Mouse (Mus musculus) macrophage (primary cell): ENCODE data around the gene Lrrc73. TPM values are rescaled to one million over a fixed set of nuclear protein-coding genes. Genes with fewer than 3 reads are reported as not detected.

Experiments
- H3K27ac ChIP-seq: fragments of 350-480 bp; formaldehyde crosslinking; 2 replicates; pipeline ENCODE4 v1.9.0; 2021
- H3K36me3 ChIP-seq: fragments of 350-480 bp; formaldehyde crosslinking; 2 replicates; pipeline ENCODE4 v1.9.0; 2021; ENCODE audit errors: inconsistent target
- H3K4me3 ChIP-seq: fragments of 350-480 bp; formaldehyde crosslinking; 2 replicates; pipeline ENCODE4 v1.9.0; 2021; ENCODE audit errors: inconsistent target
- H3K79me2 ChIP-seq: fragments of 350-480 bp; formaldehyde crosslinking; 2 replicates; pipeline ENCODE4 v1.9.0; 2021; ENCODE audit errors: inconsistent target
- WGBS: methylation state at CpG from one replicate; pipeline ENCODE4 v1.1.7; 2026; ENCODE audit warnings: inconsistent platforms; ENCODE audit not compliant: missing documents; 5-methylcytosine and 5-hydroxymethylcytosine counted together
- polyA plus RNA-seq: library from polyadenylated mRNA; stranded (reverse); fragments of 250-400 nt; gene quantifications from 3 replicates; pipeline ENCODE4 v1.2.4, GENCODE M21; 2018; ENCODE audit warnings: inconsistent platforms

The Lrrc73 gene
- polyA plus RNA-seq, 1 experiment from 2014 or later: not detected

- 92% methylated on average over 10 of the region's 10 CpGs for WGBS
- Histone ChIP-seq H3K36me3 (peaks cover 46% of the 10 kb centered on the region), H3K27ac (no peak overlapping the region), H3K79me2 (peaks cover 5% of the 10 kb centered on the region; the same call in 1 of the 2 replicates), H3K4me3 (no peak overlapping the region)
Observed at GRCm38 (mm10) chr17:46268026-46268720, 14.8 kb downstream of the Lrrc73 start.

GRCm38 (mm10) chr17:46269771-46270534, 16.6 kb downstream of the Lrrc73 start:
- no peak overlapping the region for H3K4me3 ChIP-seq
- H3K36me3 ChIP-seq: peaks cover 35% of the 10 kb centered on the region
- WGBS: 95% methylated on average over 19 of the region's 19 CpGs
- H3K27ac ChIP-seq: no peak overlapping the region
- H3K79me2 ChIP-seq: peaks cover 23% of the 10 kb centered on the region; the same call in 1 of the 2 replicates

GRCm38 (mm10) chr17:46272058-46272457, 18.7 kb downstream of the Lrrc73 start:
- peaks cover 23% of the 10 kb centered on the region for H3K36me3 ChIP-seq
- 95% methylated on average over 2 of the region's 2 CpGs for WGBS
- H3K79me2 ChIP-seq: peaks cover 44% of the 10 kb centered on the region; the same call in 1 of the 2 replicates
- H3K27ac ChIP-seq: no peak overlapping the region
- no peak overlapping the region for H3K4me3 ChIP-seq

DNA sequence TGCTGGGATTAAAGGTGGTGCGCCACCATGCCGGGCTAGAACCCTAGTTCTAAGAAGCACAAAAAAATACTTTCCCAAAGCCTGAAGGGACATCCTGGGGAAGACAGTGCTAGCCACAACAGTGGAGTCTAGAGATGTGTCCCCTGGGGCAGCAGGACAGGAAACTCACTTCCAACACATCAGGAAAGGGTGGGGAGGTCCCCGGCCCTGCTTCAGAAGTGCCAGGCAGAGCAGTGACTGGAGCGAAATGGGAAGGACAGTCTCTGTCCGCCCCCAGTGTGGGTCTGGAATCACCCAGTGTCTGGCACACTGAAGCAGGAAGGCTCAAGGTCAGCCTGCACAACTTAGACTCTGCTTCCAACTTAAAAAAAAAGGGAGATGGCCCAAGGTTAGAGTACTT, 19.3 kb downstream of the Lrrc73 start:
- Histone ChIP-seq H3K27ac (no peak overlapping the region), H3K36me3 (peaks cover 23% of the 10 kb centered on the region), H3K79me2 (peaks cover 50% of the 10 kb centered on the region; the same call in 1 of the 2 replicates), H3K4me3 (no peak overlapping the region)
- WGBS: 90% methylated on average over 5 of the region's 5 CpGs

- Histone ChIP-seq H3K27ac (no peak overlapping the region), H3K36me3 (peaks cover 30% of the 10 kb centered on the region), H3K79me2 (peaks cover 61% of the 10 kb centered on the region; the same call in 1 of the 2 replicates), H3K4me3 (no peak overlapping the region)
- WGBS: 91% methylated on average over 1 of the region's 1 CpGs
Observed at GRCm38 (mm10) chr17:46273803-46274236, 20.5 kb downstream of the Lrrc73 start.

GRCm38 (mm10) chr17:46274465-46274864, 21.1 kb downstream of the Lrrc73 start:
- H3K27ac ChIP-seq: no peak overlapping the region
- H3K4me3 ChIP-seq: no peak overlapping the region
- H3K79me2 ChIP-seq: peaks cover 68% of the 10 kb centered on the region; the same call in 1 of the 2 replicates
- peaks cover 34% of the 10 kb centered on the region for H3K36me3 ChIP-seq
- WGBS: 91% methylated on average over 6 of the region's 6 CpGs

DNA sequence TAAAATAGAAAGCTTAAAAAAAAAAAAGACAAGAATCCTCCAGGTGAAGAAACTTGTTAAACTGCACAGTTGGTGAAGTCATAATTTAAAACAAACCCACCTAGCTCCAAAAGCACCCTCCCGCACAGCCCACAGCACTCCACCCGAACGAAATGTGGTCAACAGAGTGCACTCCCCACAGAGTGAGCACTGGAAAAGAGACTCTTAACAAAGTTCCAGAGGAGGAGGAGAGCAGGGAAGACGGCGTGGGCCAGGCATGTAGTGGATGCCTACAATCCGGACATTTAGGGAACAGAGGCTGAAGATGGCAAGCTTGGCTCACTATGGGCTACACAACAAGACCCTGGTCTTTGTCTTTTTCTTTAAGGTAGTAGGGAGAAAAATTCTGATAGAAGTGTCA, 21.7 kb downstream of the Lrrc73 start:
- WGBS: 98% methylated on average over 6 of the region's 6 CpGs
- H3K4me3 ChIP-seq: no peak overlapping the region
- no peak overlapping the region for H3K27ac ChIP-seq
- peaks cover 34% of the 10 kb centered on the region for H3K36me3 ChIP-seq
- H3K79me2 ChIP-seq: peaks cover 74% of the 10 kb centered on the region

DNA sequence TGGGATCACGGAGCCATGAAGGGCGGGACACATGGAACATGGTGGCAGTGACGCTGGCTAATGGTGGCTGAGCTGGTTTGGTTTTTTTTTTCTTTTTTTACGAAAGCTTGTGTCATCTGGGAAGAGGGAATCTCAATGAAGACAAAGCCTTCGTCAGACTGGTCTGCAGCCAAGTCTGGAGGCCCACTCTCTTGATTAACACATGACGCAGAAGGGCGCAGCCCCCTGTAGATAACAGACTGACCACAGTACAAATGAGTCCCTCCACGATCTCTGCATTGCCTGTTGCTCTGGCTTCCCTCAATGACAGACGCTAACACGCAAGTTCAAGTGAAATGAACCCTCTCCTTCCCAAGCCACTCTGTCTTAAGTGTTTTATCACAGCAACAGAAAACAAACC, 22.2 kb downstream of the Lrrc73 start:
- WGBS: 98% methylated on average over 10 of the region's 10 CpGs
- Histone ChIP-seq H3K4me3 (no peak overlapping the region), H3K36me3 (peaks cover 29% of the 10 kb centered on the region), H3K27ac (no peak overlapping the region), H3K79me2 (peaks cover 78% of the 10 kb centered on the region)

GRCm38 (mm10) chr17:46277586-46277985, 24.3 kb downstream of the Lrrc73 start:
- WGBS: 93% methylated on average over 4 of the region's 4 CpGs
- peaks cover 99% of the 10 kb centered on the region for H3K79me2 ChIP-seq
- H3K4me3 ChIP-seq: no peak overlapping the region
- peaks cover 16% of the 10 kb centered on the region; the same call in 1 of the 2 replicates for H3K36me3 ChIP-seq
- no peak overlapping the region for H3K27ac ChIP-seq

DNA sequence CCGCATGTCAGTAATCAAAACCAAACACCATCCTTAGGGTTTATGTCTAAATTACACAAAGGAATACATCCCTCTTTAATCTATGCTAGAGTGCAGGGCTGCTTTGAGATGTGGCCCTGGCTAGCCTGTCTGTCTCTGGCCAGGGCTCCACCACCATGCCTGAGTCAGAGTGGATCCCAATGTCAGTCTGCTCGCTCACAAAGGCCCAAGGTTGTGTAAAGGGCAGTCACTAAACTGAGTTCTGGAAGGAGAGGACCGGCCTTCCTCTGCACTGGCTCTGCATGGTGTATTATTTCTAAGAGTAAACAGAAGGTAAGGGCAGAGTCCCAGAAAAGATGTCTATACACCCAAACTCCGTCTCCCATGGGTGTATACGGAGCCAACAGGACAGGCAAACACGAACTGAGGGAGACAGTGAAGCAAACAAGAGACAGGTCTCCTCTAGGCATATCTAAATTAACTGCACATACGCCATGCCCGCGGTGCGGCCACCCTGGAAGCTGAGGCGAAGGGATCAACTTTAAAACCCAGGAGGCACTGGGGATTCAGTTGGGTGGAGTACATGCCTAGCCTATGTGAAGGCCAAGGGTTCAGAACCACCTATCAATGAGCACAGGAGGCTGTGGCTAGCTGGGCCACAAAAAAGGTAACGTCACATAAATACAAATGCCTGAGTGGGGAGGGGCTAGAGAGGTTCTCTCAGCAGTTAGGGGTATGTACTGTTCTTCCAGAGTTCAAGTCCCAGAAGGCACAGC, 24.9 kb downstream of the Lrrc73 start:
- H3K27ac ChIP-seq: no peak overlapping the region
- H3K4me3 ChIP-seq: no peak overlapping the region
- peaks cover 16% of the 10 kb centered on the region; the same call in 1 of the 2 replicates for H3K36me3 ChIP-seq
- 96% methylated on average over 12 of the region's 12 CpGs for WGBS
- peaks cover 95% of the 10 kb centered on the region for H3K79me2 ChIP-seq

- WGBS: 1% methylated on average over 35 of the region's 37 CpGs
- Histone ChIP-seq H3K4me3 (peak within 1 kb of the TSS; percentile 91), H3K79me2 (peaks cover 51% of the 10 kb centered on the region), H3K27ac (peak within 1 kb of the TSS; percentile 38), H3K36me3 (peaks cover 11% of the 10 kb centered on the region; the same call in 1 of the 2 replicates)
Observed at GRCm38 (mm10) chr17:46282483-46283123, 29.3 kb downstream of the Lrrc73 start, which contains the start of gene Tjap1. TSS of gene Tjap1 (minus strand) at chr17:46283026.

- no peak overlapping the region for H3K27ac ChIP-seq
- H3K79me2 ChIP-seq: peaks cover 46% of the 10 kb centered on the region
- H3K36me3 ChIP-seq: peaks cover 9% of the 10 kb centered on the region; the same call in 1 of the 2 replicates
- no peak overlapping the region; the same call in 1 of the 2 replicates for H3K4me3 ChIP-seq
- WGBS: 34% methylated on average over 9 of the region's 9 CpGs
Observed at GRCm38 (mm10) chr17:46283140-46283539, 29.8 kb downstream of the Lrrc73 start.

DNA sequence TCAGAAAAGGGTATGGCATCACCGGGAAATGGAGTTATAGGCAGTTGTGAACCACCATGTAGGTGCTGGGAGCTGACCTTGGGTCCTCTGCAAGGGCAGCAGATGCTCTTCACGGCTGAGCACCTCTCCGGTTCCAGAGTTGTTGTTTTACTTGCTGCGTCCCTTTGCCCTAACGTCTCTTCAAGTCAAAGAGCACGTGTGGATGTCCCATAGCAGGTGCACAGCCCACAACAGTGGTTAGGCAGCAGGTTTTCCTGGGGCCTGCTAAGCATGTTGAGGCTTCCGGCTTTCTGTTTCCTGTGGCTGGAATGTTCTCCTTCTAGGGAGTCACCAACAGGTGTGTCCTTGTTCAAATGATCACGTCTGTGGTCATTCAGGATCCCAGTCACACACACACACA, 30.6 kb downstream of the Lrrc73 start:
- H3K79me2 ChIP-seq: peaks cover 38% of the 10 kb centered on the region
- H3K27ac ChIP-seq: no peak overlapping the region
- H3K4me3 ChIP-seq: no peak overlapping the region
- H3K36me3 ChIP-seq: peaks cover 4% of the 10 kb centered on the region; the same call in 1 of the 2 replicates
- 91% methylated on average over 8 of the region's 8 CpGs for WGBS

GRCm38 (mm10) chr17:46284653-46285052, 31.3 kb downstream of the Lrrc73 start:
- H3K4me3 ChIP-seq: no peak overlapping the region
- no peaks in the 10 kb centered on the region; the same call in 1 of the 2 replicates for H3K36me3 ChIP-seq
- WGBS: 68% methylated on average over 6 of the region's 7 CpGs

More at GRCm38 (mm10) chr17:46284653-46285052, 31.3 kb downstream of the Lrrc73 start:
- peaks cover 31% of the 10 kb centered on the region for H3K79me2 ChIP-seq
- no peak overlapping the region for H3K27ac ChIP-seq
